Mouse (Mus musculus) MEL (cell line): Measurements from ENCODE around the gene U2af1l4.

ENCODE experiments used
- CHD2 ChIP-seq: IDR thresholded peaks from 2 replicates; pipeline ENCODE4 v1.6.1; 2011; ENCODE audit warnings: low read length, improper control_type of control experiment
- CTCF ChIP-seq, 3 experiments: IDR thresholded peaks in 2 of 3; conservative IDR thresholded peaks in 1 of 3; 2 replicates each; pipeline ENCODE4 v1.5.1; 2011 to 2012; ENCODE audit warnings: low read length in 3 of 3, low read depth in 2 of 3, mild to moderate bottlenecking in 2 of 3, improper control_type of control experiment in 1 of 3, inconsistent platforms in 1 of 3, mixed read lengths in 1 of 3, moderate library complexity in 1 of 3; ENCODE audit not compliant: control insufficient read depth in 1 of 3, insufficient read depth in 1 of 3, poor library complexity in 1 of 3, severe bottlenecking in 1 of 3
- EP300 ChIP-seq, 2 experiments: IDR thresholded peaks; 2 replicates each; pipeline ENCODE4 v1.6.1; 2011; ENCODE audit warnings: improper control_type of control experiment in 2 of 2, low read length in 2 of 2, low read depth in 1 of 2, mild to moderate bottlenecking in 1 of 2
- HCFC1 ChIP-seq: IDR thresholded peaks from 2 replicates; pipeline ENCODE4 v1.6.1; 2012; ENCODE audit warnings: low read depth, mild to moderate bottlenecking, inconsistent platforms, low read length, improper control_type of control experiment, moderate library complexity
- MAX ChIP-seq: IDR thresholded peaks from 2 replicates; pipeline ENCODE4 v1.6.1; 2011; ENCODE audit warnings: low read length, improper control_type of control experiment
- NELFE ChIP-seq: IDR thresholded peaks from 2 replicates; pipeline ENCODE4 v1.6.1; 2011; ENCODE audit warnings: low read depth, low read length, improper control_type of control experiment
- NRF1 ChIP-seq: IDR thresholded peaks from 2 replicates; pipeline ENCODE4 v1.6.1; 2014; ENCODE audit warnings: low read depth, mild to moderate bottlenecking, inconsistent platforms, low read length, improper control_type of control experiment, moderate library complexity; ENCODE audit not compliant: poor library complexity, insufficient read depth, severe bottlenecking
- POLR2A ChIP-seq, 2 experiments: IDR thresholded peaks; 2 replicates each; pipeline ENCODE4 v1.6.1; 2011 to 2012; ENCODE audit warnings: low read length in 2 of 2, mild to moderate bottlenecking in 2 of 2, control low read depth in 1 of 2, improper control_type of control experiment in 1 of 2, low read depth in 1 of 2, moderate library complexity in 1 of 2; ENCODE audit not compliant: control insufficient read depth in 1 of 2, insufficient read depth in 1 of 2, poor library complexity in 1 of 2
- RCOR1 ChIP-seq: IDR thresholded peaks from 2 replicates; pipeline ENCODE4 v1.6.1; 2012; ENCODE audit warnings: low read depth, mild to moderate bottlenecking, inconsistent platforms, low read length, improper control_type of control experiment
- ZC3H11A ChIP-seq: IDR thresholded peaks from 2 replicates; pipeline ENCODE4 v1.6.1; 2012; ENCODE audit warnings: low read depth, mild to moderate bottlenecking, inconsistent platforms, low read length, improper control_type of control experiment
- ZNF384 ChIP-seq: IDR thresholded peaks from 2 replicates; pipeline ENCODE4 v1.6.1; 2012; ENCODE audit warnings: low read depth, mild to moderate bottlenecking, inconsistent platforms, low read length, improper control_type of control experiment

GRCm38 (mm10) chr7:30563906-30564280, 792 bp downstream of the U2af1l4 start:
- no peak for TF ChIP-seq POLR2A (IDR thresholded peaks at IDR 0.05; ENCODE audit: control insufficient read depth in 1 of 2, insufficient read depth in 1 of 2, low read depth in 1 of 2, low read length in 2 of 2, poor library complexity in 1 of 2)
- TF ChIP-seq CHD2 = no peak
- no peak for TF ChIP-seq MAX
- TF ChIP-seq ZNF384 = no peak
- no peak for TF ChIP-seq CTCF (IDR thresholded peaks at IDR 0.05 in 2 of 3, conservative IDR thresholded peaks at IDR 0.05 in 1 of 3; ENCODE audit: control insufficient read depth in 1 of 3, insufficient read depth in 1 of 3, low read depth in 2 of 3, low read length in 3 of 3, poor library complexity in 1 of 3, severe bottlenecking in 1 of 3)
- TF ChIP-seq NRF1 = no peak
- no peak for TF ChIP-seq ZC3H11A
- TF ChIP-seq EP300 (IDR thresholded peaks at IDR 0.05; ENCODE audit: low read depth in 1 of 2, low read length in 2 of 2) = no peak
- no peak for TF ChIP-seq NELFE
- no peak for TF ChIP-seq RCOR1
- no peak for TF ChIP-seq HCFC1
